Comparison of ENCODE assay signal across 25 mouse cellular contexts in the genomic region with DNA sequence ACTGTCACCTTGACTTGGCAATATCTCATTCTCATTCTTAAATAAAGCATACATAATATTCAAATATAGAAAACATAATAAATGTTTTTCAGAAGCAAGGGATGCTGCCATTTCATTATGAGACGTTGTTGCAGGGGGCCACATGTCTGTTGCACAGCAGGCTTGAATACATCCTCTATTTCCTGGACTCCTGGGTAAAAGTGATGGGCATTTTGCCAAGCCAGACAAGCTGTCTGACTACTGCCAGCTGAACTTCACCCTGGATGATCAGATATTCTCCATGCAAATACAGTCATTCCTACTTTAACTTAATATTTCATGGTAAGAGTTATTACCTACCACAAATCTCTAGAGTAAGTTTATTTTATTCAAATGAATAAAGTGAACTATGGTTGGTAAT.
A peak's percentile ranks its signal among the peaks of the same experiment; 100 is the strongest.
DNase-seq lines count a peak whose midpoint lies in the region; ATAC-seq lines count a peak whose summit lies in the region.
"Had no signal": no experiment of that assay in that cellular context is flagged by ENCODE, and none has a peak within 500 bp of the region (broad histone marks: within the 10 kb centered on the region; RNA-seq: fewer than 3 reads in every experiment).

No protein-coding gene starts in this region.

- H3K27me3 ChIP-seq in forebrain, embryonic 14.5 days (replicated peaks; ENCODE audit: control insufficient read depth, insufficient read depth, low read length): no peaks in the 10 kb centered on the region
- H3K27me3 ChIP-seq in forebrain, embryonic 13.5 days: no peaks in the 10 kb centered on the region
- H3K27me3 ChIP-seq in midbrain, embryonic 16.5 days (ENCODE audit: control insufficient read depth, insufficient read depth, low read depth, low read length): no peaks in the 10 kb centered on the region
- no peaks in the 10 kb centered on the region for H3K27me3 ChIP-seq in midbrain, embryonic 15.5 days (replicated peaks)
- H3K27me3 ChIP-seq: embryonic facial prominence, embryonic 15.5 days; heart, embryonic 12.5 days; intestine, embryonic 15.5 days; limb, embryonic 12.5 days; liver, embryonic 13.5 days; midbrain, embryonic 12.5 days; stomach, embryonic 15.5 days had no signal

- no peaks in the 10 kb centered on the region for H3K36me3 ChIP-seq in forebrain, embryonic 14.5 days (ENCODE audit: control insufficient read depth, insufficient read depth, low read length)
- no peaks in the 10 kb centered on the region for H3K36me3 ChIP-seq in forebrain, embryonic 13.5 days (ENCODE audit: poor library complexity, severe bottlenecking)
- H3K36me3 ChIP-seq in midbrain, embryonic 16.5 days (ENCODE audit: control insufficient read depth, insufficient read depth, low read length): no peaks in the 10 kb centered on the region
- H3K36me3 ChIP-seq in midbrain, embryonic 15.5 days (replicated peaks): no peaks in the 10 kb centered on the region
- H3K36me3 ChIP-seq: embryonic facial prominence, embryonic 15.5 days; heart, embryonic 12.5 days; hindbrain, embryonic 13.5 days; intestine, embryonic 15.5 days; limb, embryonic 12.5 days; liver, embryonic 13.5 days; midbrain, embryonic 12.5 days; stomach, embryonic 15.5 days had no signal

- DNase-seq in forebrain, embryonic 14.5 days (ENCODE audit: low spot score): peak; percentile 44
- peak; percentile 0 for DNase-seq in kidney, adult 9 months
- no peak for DNase-seq in kidney, adult 18-20 months
- no peak for DNase-seq in thymus, postnatal 36 days
- DNase-seq: adrenal gland, postnatal 25 days; cerebellum, adult 11-12 months; embryo, embryonic 11 days; gastrocnemius, postnatal 25 days; heart, adult 18-20 months; heart, postnatal 10 days; liver, embryonic 13.5 days; lung, adult 2 months; lung, postnatal 14 days; thymus, postnatal 25 days had no signal

- no peaks in the 10 kb centered on the region for H3K9me3 ChIP-seq in forebrain, embryonic 14.5 days (replicated peaks; ENCODE audit: control insufficient read depth, low read length)
- H3K9me3 ChIP-seq in forebrain, embryonic 13.5 days (replicated peaks): no peaks in the 10 kb centered on the region
- H3K9me3 ChIP-seq in midbrain, embryonic 16.5 days (replicated peaks; ENCODE audit: control insufficient read depth, low read length, poor library complexity, severe bottlenecking): no peaks in the 10 kb centered on the region
- no peaks in the 10 kb centered on the region for H3K9me3 ChIP-seq in midbrain, embryonic 15.5 days
- H3K9me3 ChIP-seq: embryonic facial prominence, embryonic 15.5 days; heart, embryonic 12.5 days; hindbrain, embryonic 13.5 days; intestine, embryonic 15.5 days; limb, embryonic 12.5 days; liver, embryonic 13.5 days; midbrain, embryonic 12.5 days; stomach, embryonic 15.5 days had no signal

- no peak overlapping the region for H3K9ac ChIP-seq in forebrain, embryonic 14.5 days (ENCODE audit: low read length)
- H3K9ac ChIP-seq in forebrain, embryonic 13.5 days: no peak overlapping the region
- no peak overlapping the region for H3K9ac ChIP-seq in midbrain, embryonic 16.5 days (ENCODE audit: low read depth, low read length)
- no peak overlapping the region for H3K9ac ChIP-seq in midbrain, embryonic 15.5 days
- H3K9ac ChIP-seq: embryonic facial prominence, embryonic 15.5 days; heart, embryonic 12.5 days; hindbrain, embryonic 13.5 days; intestine, embryonic 15.5 days; limb, embryonic 12.5 days; liver, embryonic 13.5 days; midbrain, embryonic 12.5 days; stomach, embryonic 15.5 days had no signal

- WGBS in forebrain, embryonic 14.5 days: 28% methylated on average over 1 of the region's 1 CpGs
- 8% methylated on average over 1 of the region's 1 CpGs for WGBS in forebrain, embryonic 13.5 days
- WGBS in midbrain, embryonic 16.5 days: 13% methylated on average over 1 of the region's 1 CpGs
- 25% methylated on average over 1 of the region's 1 CpGs for WGBS in midbrain, embryonic 15.5 days

- no peaks in the 10 kb centered on the region for H3K4me1 ChIP-seq in forebrain, embryonic 14.5 days (ENCODE audit: control insufficient read depth, insufficient read depth, low read length)
- peaks cover 11% of the 10 kb centered on the region; the same call in 1 of the 2 replicates for H3K4me1 ChIP-seq in forebrain, embryonic 13.5 days
- H3K4me1 ChIP-seq in midbrain, embryonic 16.5 days (ENCODE audit: control insufficient read depth, insufficient read depth, low read length): peaks cover 6% of the 10 kb centered on the region
- peaks cover 4% of the 10 kb centered on the region; the same call in 1 of the 2 replicates for H3K4me1 ChIP-seq in midbrain, embryonic 15.5 days
- H3K4me1 ChIP-seq: embryonic facial prominence, embryonic 15.5 days; heart, embryonic 12.5 days; intestine, embryonic 15.5 days; limb, embryonic 12.5 days; liver, embryonic 13.5 days; midbrain, embryonic 12.5 days; stomach, embryonic 15.5 days had no signal

- 0 out of 2 replicates have a peak, but pooled peaks have one; percentile 50 for ATAC-seq in forebrain, embryonic 14.5 days
- ATAC-seq in forebrain, embryonic 13.5 days: no peak
- ATAC-seq in midbrain, embryonic 16.5 days: 0 out of 2 replicates have a peak, but pooled peaks have one; percentile 21
- no peak; the same call in 1 of the 2 replicates for ATAC-seq in midbrain, embryonic 15.5 days (replicated peaks)
- ATAC-seq: intestine, embryonic 15.5 days had no signal

- H3K27ac ChIP-seq in forebrain, embryonic 14.5 days (ENCODE audit: low read depth, low read length): no peak overlapping the region
- H3K27ac ChIP-seq in forebrain, embryonic 13.5 days: no peak overlapping the region
- H3K27ac ChIP-seq in midbrain, embryonic 16.5 days (ENCODE audit: low read length): no peak overlapping the region
- H3K27ac ChIP-seq in midbrain, embryonic 15.5 days: no peak overlapping the region
- H3K27ac ChIP-seq: embryonic facial prominence, embryonic 15.5 days; hindbrain, embryonic 13.5 days; intestine, embryonic 15.5 days; layer of hippocampus, adult 2 months; limb, embryonic 12.5 days; liver, embryonic 13.5 days; midbrain, embryonic 12.5 days; stomach, embryonic 15.5 days had no signal

- no peak overlapping the region for H3K4me2 ChIP-seq in forebrain, embryonic 14.5 days (ENCODE audit: low read length)
- no peak overlapping the region for H3K4me2 ChIP-seq in forebrain, embryonic 13.5 days
- no peak overlapping the region for H3K4me2 ChIP-seq in midbrain, embryonic 16.5 days (ENCODE audit: low read length)
- H3K4me2 ChIP-seq in midbrain, embryonic 15.5 days: no peak overlapping the region
- H3K4me2 ChIP-seq: embryonic facial prominence, embryonic 15.5 days; heart, embryonic 12.5 days; hindbrain, embryonic 13.5 days; intestine, embryonic 15.5 days; limb, embryonic 12.5 days; liver, embryonic 13.5 days; midbrain, embryonic 12.5 days; stomach, embryonic 15.5 days had no signal

- no peak overlapping the region for H3K4me3 ChIP-seq in forebrain, embryonic 14.5 days (ENCODE audit: low read depth, low read length)
- no peak overlapping the region for H3K4me3 ChIP-seq in forebrain, embryonic 13.5 days
- no peak overlapping the region for H3K4me3 ChIP-seq in midbrain, embryonic 16.5 days (ENCODE audit: low read depth, low read length)
- H3K4me3 ChIP-seq in midbrain, embryonic 15.5 days: no peak overlapping the region
- H3K4me3 ChIP-seq: embryonic facial prominence, embryonic 15.5 days; heart, embryonic 12.5 days; hindbrain, embryonic 13.5 days; intestine, embryonic 15.5 days; layer of hippocampus, adult 2 months; limb, embryonic 12.5 days; liver, embryonic 13.5 days; midbrain, embryonic 12.5 days; stomach, embryonic 15.5 days had no signal

Comparison
In these comparisons a context has a peak if more than half of its experiments do, and no peak if none do; other contexts are left out.
1. ATAC-seq: peak in forebrain, embryonic 14.5 days (single experiment) and midbrain, embryonic 16.5 days (single experiment); none in forebrain, embryonic 13.5 days (single experiment) and midbrain, embryonic 15.5 days (single experiment).
2. DNase-seq: peak in forebrain, embryonic 14.5 days (single experiment) and kidney, adult 9 months (single experiment); none in kidney, adult 18-20 months (single experiment) and thymus, postnatal 36 days (0 of 2).